In the genomic region with DNA sequence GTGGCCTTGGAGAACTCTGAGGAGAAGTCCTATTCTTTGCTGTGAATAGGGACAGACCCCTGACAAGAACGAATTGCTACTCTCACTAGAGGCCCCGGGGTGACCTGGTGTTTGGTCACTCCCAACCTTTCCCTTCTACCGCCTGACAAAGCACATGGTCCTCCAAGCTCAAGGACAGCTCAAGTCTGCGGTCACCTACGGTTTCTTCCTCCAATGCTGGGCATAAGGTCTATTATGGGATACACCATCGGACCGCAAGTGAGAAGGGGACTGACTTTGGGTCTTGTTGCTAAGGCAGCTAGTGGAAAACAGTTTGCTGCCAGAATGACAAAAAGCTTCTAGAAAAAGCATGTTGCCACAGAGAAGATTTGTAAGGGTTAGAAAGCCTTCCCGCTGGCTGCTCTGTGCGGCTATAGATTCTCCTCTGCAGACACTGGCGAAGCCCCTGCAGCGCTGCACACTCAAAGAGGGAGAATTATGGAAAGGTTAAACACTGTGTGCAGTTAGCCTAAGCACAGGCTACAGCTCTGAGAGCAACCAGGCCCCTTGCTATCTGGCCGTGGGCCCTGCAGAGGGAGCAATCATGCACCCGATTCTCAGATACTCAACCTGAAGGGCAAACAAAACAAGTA, we compare ENCODE assay signal across 15 mouse cellular contexts.
DNase-seq lines count a peak whose midpoint lies in the region; ATAC-seq and TF ChIP-seq lines count a peak whose summit lies in the region.
"Had no signal": no experiment of that assay in that cellular context is flagged by ENCODE, and none has a peak within 500 bp of the region (broad histone marks: within the 10 kb centered on the region; RNA-seq: fewer than 3 reads in every experiment).

No protein-coding gene starts in this region.

- peaks cover 25% of the 10 kb centered on the region for H3K4me1 ChIP-seq in hindbrain, embryonic 12.5 days
- peaks cover 3% of the 10 kb centered on the region for H3K4me1 ChIP-seq in midbrain, embryonic 11.5 days (ENCODE audit: control insufficient read depth, insufficient read depth, low read length)
- peaks cover 30% of the 10 kb centered on the region for H3K4me1 ChIP-seq in neural tube, embryonic 15.5 days
- H3K4me1 ChIP-seq: embryonic facial prominence, embryonic 15.5 days had no signal

- H3K36me3 ChIP-seq in hindbrain, embryonic 12.5 days = no peaks in the 10 kb centered on the region
- H3K36me3 ChIP-seq in midbrain, embryonic 11.5 days (ENCODE audit: control insufficient read depth, insufficient read depth, low read length) = no peaks in the 10 kb centered on the region
- no peaks in the 10 kb centered on the region for H3K36me3 ChIP-seq in neural tube, embryonic 15.5 days
- H3K36me3 ChIP-seq: embryonic facial prominence, embryonic 15.5 days; kidney, embryonic 15.5 days; limb, embryonic 13.5 days had no signal

- ATAC-seq in hindbrain, embryonic 12.5 days (ENCODE audit: low FRiP score) = no peak
- no peak for ATAC-seq in midbrain, embryonic 11.5 days (ENCODE audit: low FRiP score)
- ATAC-seq in neural tube, embryonic 15.5 days (ENCODE audit: low FRiP score) = peak; percentile 85
- ATAC-seq: liver, postnatal 0 days had no signal

- peak; percentile 39 for TF ChIP-seq CTCF in layer of hippocampus, adult 2 months (conservative IDR thresholded peaks at IDR 0.05)

- no peak for DNase-seq in layer of hippocampus, adult 2 months (ENCODE audit: low spot score in 2 of 2)
- no peak for DNase-seq in layer of hippocampus, adult 11-12 months (ENCODE audit: low spot score)
- DNase-seq in midbrain, embryonic 11.5 days (ENCODE audit: low spot score, missing footprints) = peak; percentile 79
- DNase-seq in embryo, embryonic 10.5 days (ENCODE audit: low spot score) = no peak
- no peak for DNase-seq in T-cell, adult 2 months (ENCODE audit: low spot score)
- DNase-seq in natural killer cell, adult 2 months (ENCODE audit: low spot score in 2 of 2) = no peak
- DNase-seq: cerebellum, adult 18-20 months; liver, postnatal 0 days; right cerebral cortex, postnatal 25 days; thymus, postnatal 4 days had no signal

- no peak overlapping the region for H3K4me2 ChIP-seq in hindbrain, embryonic 12.5 days (replicated peaks)
- H3K4me2 ChIP-seq in midbrain, embryonic 11.5 days = no peak overlapping the region
- no peak overlapping the region for H3K4me2 ChIP-seq in neural tube, embryonic 15.5 days
- H3K4me2 ChIP-seq: embryonic facial prominence, embryonic 15.5 days; kidney, embryonic 15.5 days; limb, embryonic 13.5 days had no signal

- H3K27me3 ChIP-seq in hindbrain, embryonic 12.5 days = no peaks in the 10 kb centered on the region
- no peaks in the 10 kb centered on the region for H3K27me3 ChIP-seq in midbrain, embryonic 11.5 days (ENCODE audit: control insufficient read depth, insufficient read depth, low read length)
- H3K27me3 ChIP-seq in neural tube, embryonic 15.5 days (replicated peaks) = no peaks in the 10 kb centered on the region
- H3K27me3 ChIP-seq: embryonic facial prominence, embryonic 15.5 days; kidney, embryonic 15.5 days; limb, embryonic 13.5 days had no signal

- no peaks in the 10 kb centered on the region for H3K9me3 ChIP-seq in hindbrain, embryonic 12.5 days (replicated peaks)
- no peaks in the 10 kb centered on the region for H3K9me3 ChIP-seq in midbrain, embryonic 11.5 days (ENCODE audit: control insufficient read depth, low read length)
- no peaks in the 10 kb centered on the region for H3K9me3 ChIP-seq in neural tube, embryonic 15.5 days (replicated peaks)
- H3K9me3 ChIP-seq: embryonic facial prominence, embryonic 15.5 days; kidney, embryonic 15.5 days; limb, embryonic 13.5 days had no signal

- H3K9ac ChIP-seq in hindbrain, embryonic 12.5 days = no peak overlapping the region
- no peak overlapping the region for H3K9ac ChIP-seq in midbrain, embryonic 11.5 days (ENCODE audit: low read length)
- no peak overlapping the region for H3K9ac ChIP-seq in neural tube, embryonic 15.5 days (replicated peaks)
- H3K9ac ChIP-seq: embryonic facial prominence, embryonic 15.5 days; kidney, embryonic 15.5 days; limb, embryonic 13.5 days; liver, postnatal 0 days had no signal

- H3K27ac ChIP-seq in layer of hippocampus, adult 2 months = peak overlapping the region; percentile 23; the same call in 1 of the 2 replicates
- peak overlapping the region; percentile 23; the same call in 1 of the 2 replicates for H3K27ac ChIP-seq in hindbrain, embryonic 12.5 days
- no peak overlapping the region for H3K27ac ChIP-seq in midbrain, embryonic 11.5 days (ENCODE audit: low read depth, low read length)
- H3K27ac ChIP-seq in neural tube, embryonic 15.5 days (replicated peaks) = peak overlapping the region; percentile 66
- H3K27ac ChIP-seq: embryonic facial prominence, embryonic 15.5 days; kidney, embryonic 15.5 days; limb, embryonic 13.5 days had no signal

- H3K4me3 ChIP-seq in layer of hippocampus, adult 2 months = no peak overlapping the region
- H3K4me3 ChIP-seq in hindbrain, embryonic 12.5 days = no peak overlapping the region
- no peak overlapping the region for H3K4me3 ChIP-seq in midbrain, embryonic 11.5 days (ENCODE audit: low read depth, low read length)
- H3K4me3 ChIP-seq in neural tube, embryonic 15.5 days (replicated peaks) = no peak overlapping the region
- H3K4me3 ChIP-seq: embryonic facial prominence, embryonic 15.5 days; kidney, embryonic 15.5 days; limb, embryonic 13.5 days had no signal

- 77% methylated on average over 13 of the region's 13 CpGs for WGBS in hindbrain, embryonic 12.5 days
- WGBS in midbrain, embryonic 11.5 days = 81% methylated on average over 13 of the region's 13 CpGs
- WGBS in neural tube, embryonic 15.5 days = 39% methylated on average over 13 of the region's 13 CpGs
